Mouse (Mus musculus): ENCODE results near the gene Vegfd. TPM values are rescaled to one million over a fixed set of nuclear protein-coding genes. Genes with fewer than 3 reads are reported as not detected.

Gene Vegfd
- 107 TPM for polyA plus RNA-seq (2014; fragmentation: Illumina TruSeq; extraction: RNeasy Lipid Tissue Mini Kit (QIAGEN cat#74804); ENCODE audit: low read depth, low replicate concordance)

DNA sequence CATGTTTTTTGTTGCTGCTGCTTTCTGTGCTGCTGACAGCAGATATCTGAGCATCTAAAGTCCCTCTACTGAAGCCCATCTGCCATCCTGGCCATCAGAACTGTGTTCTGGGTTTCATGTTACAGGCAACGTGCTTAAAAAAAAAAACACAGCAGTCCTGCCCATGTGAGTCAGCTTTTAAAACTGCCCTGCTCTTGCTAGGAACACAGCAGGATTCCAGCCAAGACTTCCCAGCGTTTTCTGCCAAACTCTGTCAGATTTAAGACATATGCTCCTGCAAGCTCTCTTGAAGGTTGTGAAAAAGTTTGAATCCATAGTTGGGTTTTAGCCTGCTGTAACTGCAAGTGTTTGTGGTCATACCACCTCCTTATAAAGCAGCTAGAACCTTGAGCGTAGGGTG, at the start of gene Vegfd:
Gene Vegfd (plus strand): TSS at position 298 of the 400 bp plus-strand sequence.

DNA sequence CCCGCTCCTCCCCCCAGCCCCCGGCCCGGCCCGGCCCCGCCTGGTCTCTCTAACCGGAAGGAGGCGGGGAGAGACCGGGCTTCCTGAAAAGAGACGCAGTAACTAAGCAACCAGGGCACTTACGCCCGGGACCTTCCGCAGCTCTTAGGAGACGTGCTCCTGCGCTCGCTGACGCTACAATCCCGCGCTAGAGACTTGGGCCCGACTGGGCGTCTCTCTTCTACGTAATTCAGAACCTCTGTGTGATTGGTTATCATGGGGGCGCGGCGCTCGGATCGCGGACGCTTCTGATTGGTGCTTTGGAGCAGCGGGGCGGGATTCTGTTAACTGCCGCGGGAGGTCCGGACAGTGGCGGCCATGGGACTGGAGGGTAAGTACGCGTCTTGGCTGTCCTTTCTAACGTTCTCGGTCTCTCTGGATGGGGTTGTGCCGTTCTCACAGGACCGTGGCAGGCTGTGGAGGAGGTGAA, 46.3 kb downstream of the Vegfd start, which contains the start of gene Piga:
Gene Piga (plus strand): TSS at position 317 of the 469 bp plus-strand sequence.

GRCm38 (mm10) chrX:164436709-164437108, 63.5 kb downstream of the Vegfd start, which contains the start of gene Asb11:
Gene Asb11, plus strand, starts transcription at chrX:164436994.

Other genes starting within 250 kb of the Vegfd start
- gene Ace2, start 234.0 kb upstream of the Vegfd start, polyA plus RNA-seq (2014; fragmentation: Illumina TruSeq; extraction: RNeasy Lipid Tissue Mini Kit (QIAGEN cat#74804); ENCODE audit: low read depth, low replicate concordance) = 24.1 TPM
- 1.5 TPM for gene Bmx, start 115.2 kb upstream of the Vegfd start, polyA plus RNA-seq (2014; fragmentation: Illumina TruSeq; extraction: RNeasy Lipid Tissue Mini Kit (QIAGEN cat#74804); ENCODE audit: low read depth, low replicate concordance)
- gene Pir, start 104.0 kb upstream of the Vegfd start, polyA plus RNA-seq (2014; fragmentation: Illumina TruSeq; extraction: RNeasy Lipid Tissue Mini Kit (QIAGEN cat#74804); ENCODE audit: low read depth, low replicate concordance) = 18.3 TPM
- 24.7 TPM for gene Piga, start 46.4 kb downstream of the Vegfd start, polyA plus RNA-seq (2014; fragmentation: Illumina TruSeq; extraction: RNeasy Lipid Tissue Mini Kit (QIAGEN cat#74804); ENCODE audit: low read depth, low replicate concordance)
- gene Asb11, start 63.6 kb downstream of the Vegfd start, polyA plus RNA-seq (2014; fragmentation: Illumina TruSeq; extraction: RNeasy Lipid Tissue Mini Kit (QIAGEN cat#74804); ENCODE audit: low read depth, low replicate concordance) = 2.2 TPM
- gene Asb9, start 132.9 kb downstream of the Vegfd start, polyA plus RNA-seq (2014; fragmentation: Illumina TruSeq; extraction: RNeasy Lipid Tissue Mini Kit (QIAGEN cat#74804); ENCODE audit: low read depth, low replicate concordance) = not detected

All from adrenal gland, adult 10 weeks (tissue).